Mouse (Mus musculus): ENCODE data around the gene Prpf31. TPM values are rescaled to one million over a fixed set of nuclear protein-coding genes. Genes with fewer than 3 reads are reported as not detected.
"Not testable (repeated sequence)": the region's sequence is repeated elsewhere in the genome, so short reads cannot be mapped to it uniquely, and the experiment has no call there.

Gene Prpf31
- polyA plus RNA-seq, 1 experiment, result 24.1 TPM

DNA sequence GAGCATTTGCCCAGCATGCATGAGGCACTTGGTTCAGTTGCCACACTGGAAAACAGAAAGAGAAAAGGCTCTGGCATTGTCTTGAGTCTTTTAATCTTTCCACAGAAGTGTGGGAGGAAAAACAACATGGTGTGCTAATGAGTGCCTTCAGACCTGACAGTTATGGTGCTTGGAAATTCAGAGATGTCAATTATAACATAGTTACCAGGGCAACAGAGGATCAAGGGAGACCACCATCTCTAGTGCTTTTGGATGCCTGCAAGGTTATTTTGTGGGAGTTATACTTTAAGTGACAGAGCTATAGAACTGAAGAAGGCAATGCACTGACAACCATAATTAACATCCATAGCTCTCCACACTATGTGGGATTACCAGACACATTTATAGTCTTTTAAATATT lies 35.9 kb upstream of the Prpf31 start:
- no peaks in the 10 kb centered on the region for H3K27me3 ChIP-seq (ENCODE audit: control insufficient read depth, insufficient read depth, low read length)
- H3K4me3 ChIP-seq (ENCODE audit: extremely low read depth, insufficient read depth, insufficient read length), result no peak overlapping the region
- no peak overlapping the region for H3K27ac ChIP-seq (ENCODE audit: insufficient read depth, low read length)
- DNase-seq (ENCODE audit: low read depth in 1 of 2, low spot score in 2 of 2), result no peak
- no peaks in the 10 kb centered on the region for H3K4me1 ChIP-seq (ENCODE audit: control insufficient read depth, insufficient read depth, insufficient read length)
- TF ChIP-seq CTCF (IDR thresholded peaks at IDR 0.05; ENCODE audit: extremely low read depth, insufficient read depth, insufficient read length, insufficient replicate concordance), result no peak
- no peak for TF ChIP-seq POLR2A (IDR thresholded peaks at IDR 0.05; ENCODE audit: low read depth, low read length)
- no peaks in the 10 kb centered on the region for H3K36me3 ChIP-seq (ENCODE audit: control insufficient read depth, insufficient read depth, low read length)

DNA sequence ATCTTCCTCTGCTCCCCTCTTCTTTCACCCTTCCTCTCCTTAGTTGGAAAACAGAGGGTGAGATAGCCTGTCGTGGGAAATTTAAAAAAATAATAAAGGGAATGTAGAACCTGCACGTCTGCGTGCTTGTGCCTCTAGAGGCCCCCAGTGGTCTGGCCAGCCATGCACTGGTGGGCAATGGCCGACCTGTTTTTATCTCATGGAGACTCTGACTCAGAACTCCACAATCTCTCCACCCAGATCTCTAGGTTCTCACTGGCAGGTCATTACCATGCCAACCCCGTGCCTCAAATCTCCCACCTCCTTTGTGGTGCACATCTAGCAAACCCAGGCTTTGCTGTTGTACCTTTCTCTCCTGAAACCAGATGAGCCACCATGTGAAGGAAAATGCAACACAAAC lies 35.1 kb upstream of the Prpf31 start:
- H3K4me3 ChIP-seq (ENCODE audit: extremely low read depth, insufficient read depth, insufficient read length), result peak overlapping the region; percentile 35; the same call in 1 of the 2 replicates

DNA sequence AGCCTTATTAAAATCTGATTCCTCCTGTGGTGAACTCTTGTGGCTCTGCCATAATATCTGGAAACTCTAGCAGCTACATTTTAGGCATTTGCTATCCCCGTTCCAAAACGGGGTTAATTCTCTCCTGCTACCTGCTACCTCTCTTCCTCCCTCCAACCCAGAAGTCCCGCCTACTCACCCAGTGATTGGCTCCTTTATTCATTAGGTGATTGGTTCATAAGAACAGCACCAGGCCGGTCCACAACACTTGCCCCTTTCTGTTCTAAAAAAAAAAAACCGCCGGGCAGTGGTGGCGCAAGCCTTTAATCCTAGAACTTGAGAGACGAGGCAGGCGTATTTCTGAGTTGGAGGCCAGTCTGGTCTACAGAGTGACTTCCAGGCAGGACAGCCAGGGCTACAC lies 34.6 kb upstream of the Prpf31 start:
- TF ChIP-seq POLR2A (IDR thresholded peaks at IDR 0.05; ENCODE audit: low read depth, low read length) (no peak), CTCF (IDR thresholded peaks at IDR 0.05; ENCODE audit: extremely low read depth, insufficient read depth, insufficient read length, insufficient replicate concordance) (no peak)
- DNase-seq (ENCODE audit: low read depth in 1 of 2, low spot score in 2 of 2), result peak; percentile 35 to 41
- Histone ChIP-seq H3K36me3 (ENCODE audit: control insufficient read depth, insufficient read depth, low read length) (no peaks in the 10 kb centered on the region), H3K27ac (ENCODE audit: insufficient read depth, low read length) (peak overlapping the region; percentile 29; the same call in 1 of the 2 replicates), H3K4me1 (ENCODE audit: control insufficient read depth, insufficient read depth, insufficient read length) (no peaks in the 10 kb centered on the region), H3K27me3 (ENCODE audit: control insufficient read depth, insufficient read depth, low read length) (no peaks in the 10 kb centered on the region), H3K4me3 (ENCODE audit: extremely low read depth, insufficient read depth, insufficient read length) (peak overlapping the region; percentile 47)
- 22% methylated on average over 9 of the region's 9 CpGs for WGBS

More for the DNA sequence above, 35.1 kb upstream of the Prpf31 start:
- H3K27ac ChIP-seq (ENCODE audit: insufficient read depth, low read length), result no peak overlapping the region
- no peaks in the 10 kb centered on the region for H3K27me3 ChIP-seq (ENCODE audit: control insufficient read depth, insufficient read depth, low read length)
- H3K4me1 ChIP-seq (ENCODE audit: control insufficient read depth, insufficient read depth, insufficient read length), result no peaks in the 10 kb centered on the region
- no peaks in the 10 kb centered on the region for H3K36me3 ChIP-seq (ENCODE audit: control insufficient read depth, insufficient read depth, low read length)
- TF ChIP-seq POLR2A (IDR thresholded peaks at IDR 0.05; ENCODE audit: low read depth, low read length), result no peak
- TF ChIP-seq CTCF (IDR thresholded peaks at IDR 0.05; ENCODE audit: extremely low read depth, insufficient read depth, insufficient read length, insufficient replicate concordance), result no peak
- no peak for DNase-seq (ENCODE audit: low read depth in 1 of 2, low spot score in 2 of 2)
- 11% methylated on average over 5 of the region's 5 CpGs for WGBS

DNA sequence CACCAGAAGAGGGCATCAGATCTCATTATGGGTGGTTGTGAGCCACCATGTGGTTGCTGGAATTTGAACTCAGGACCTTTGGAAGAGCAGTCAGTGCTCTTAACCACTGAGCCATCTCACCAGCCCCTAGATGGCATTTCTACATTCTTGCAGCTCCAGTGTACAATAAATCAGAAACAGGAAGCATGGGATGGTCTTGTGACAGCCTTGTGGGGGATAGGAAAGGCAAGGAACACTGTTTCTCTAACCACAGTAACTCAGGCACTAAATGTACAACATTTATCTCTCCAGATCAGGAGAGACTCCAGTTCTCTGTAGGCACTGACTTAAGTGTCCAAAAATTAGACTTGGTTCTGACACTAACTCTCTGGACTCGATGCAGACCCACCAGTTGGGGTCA lies 32.0 kb upstream of the Prpf31 start:
- WGBS, result 3% methylated on average over 1 of the region's 1 CpGs
- not testable (repeated sequence) for H3K36me3 ChIP-seq (ENCODE audit: control insufficient read depth, insufficient read depth, low read length); H3K27ac ChIP-seq (ENCODE audit: insufficient read depth, low read length); H3K27me3 ChIP-seq (ENCODE audit: control insufficient read depth, insufficient read depth, low read length); H3K4me1 ChIP-seq (ENCODE audit: control insufficient read depth, insufficient read depth, insufficient read length); H3K4me3 ChIP-seq (ENCODE audit: extremely low read depth, insufficient read depth, insufficient read length); DNase-seq (ENCODE audit: low read depth in 1 of 2, low spot score in 2 of 2)

DNA sequence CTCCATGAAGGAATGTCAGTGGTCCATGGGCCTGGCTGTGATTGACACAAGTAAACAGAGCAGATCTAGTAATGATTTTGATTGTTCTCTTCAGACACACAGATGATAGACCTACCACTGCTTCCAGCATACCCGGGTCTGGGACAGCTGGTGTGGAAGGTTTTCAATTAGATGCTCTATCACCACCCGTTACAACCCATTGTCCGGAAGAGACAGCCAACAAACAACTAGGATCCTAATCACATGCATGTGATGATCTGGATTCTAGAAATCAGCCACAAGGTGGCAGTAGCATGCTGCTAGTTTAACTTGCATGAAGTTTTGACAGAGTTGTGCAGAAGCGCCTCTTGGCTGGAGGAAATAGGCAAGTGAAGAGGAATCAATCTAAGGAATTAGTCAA lies 28.7 kb upstream of the Prpf31 start:
- peak; percentile 50 to 56 for DNase-seq (ENCODE audit: low read depth in 1 of 2, low spot score in 2 of 2)
- H3K4me1 ChIP-seq (ENCODE audit: control insufficient read depth, insufficient read depth, insufficient read length), result no peaks in the 10 kb centered on the region
- H3K4me3 ChIP-seq (ENCODE audit: extremely low read depth, insufficient read depth, insufficient read length), result no peak overlapping the region
- TF ChIP-seq POLR2A (IDR thresholded peaks at IDR 0.05; ENCODE audit: low read depth, low read length) (no peak), CTCF (IDR thresholded peaks at IDR 0.05; ENCODE audit: extremely low read depth, insufficient read depth, insufficient read length, insufficient replicate concordance) (peak; percentile 32; the same call in 1 of the 2 replicates)
- WGBS, result 7% methylated on average over 4 of the region's 4 CpGs
- H3K36me3 ChIP-seq (ENCODE audit: control insufficient read depth, insufficient read depth, low read length), result no peaks in the 10 kb centered on the region
- H3K27me3 ChIP-seq (ENCODE audit: control insufficient read depth, insufficient read depth, low read length), result no peaks in the 10 kb centered on the region
- H3K27ac ChIP-seq (ENCODE audit: insufficient read depth, low read length), result no peak overlapping the region

DNA sequence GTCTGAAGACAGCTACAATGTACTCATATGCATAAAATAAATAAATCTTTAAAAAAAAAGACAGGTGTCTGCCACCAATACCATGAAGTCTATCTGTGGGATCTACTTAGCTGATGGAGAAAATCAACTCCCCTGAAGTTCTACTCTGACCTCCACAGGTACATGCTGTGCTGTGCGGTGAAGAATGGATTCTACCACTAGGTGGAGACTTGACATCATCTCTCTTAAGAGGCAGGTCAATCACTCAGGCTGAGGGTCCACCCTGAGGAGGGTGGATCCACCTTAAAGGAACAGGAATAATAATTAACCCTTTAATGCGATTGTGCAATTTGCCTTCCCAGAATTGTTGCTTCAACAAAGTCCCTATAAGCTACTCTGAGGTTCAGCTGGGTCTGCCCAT lies 23.0 kb upstream of the Prpf31 start:
- Histone ChIP-seq H3K4me1 (ENCODE audit: control insufficient read depth, insufficient read depth, insufficient read length) (no peaks in the 10 kb centered on the region), H3K27me3 (ENCODE audit: control insufficient read depth, insufficient read depth, low read length) (no peaks in the 10 kb centered on the region), H3K27ac (ENCODE audit: insufficient read depth, low read length) (no peak overlapping the region), H3K36me3 (ENCODE audit: control insufficient read depth, insufficient read depth, low read length) (no peaks in the 10 kb centered on the region), H3K4me3 (ENCODE audit: extremely low read depth, insufficient read depth, insufficient read length) (no peak overlapping the region)
- TF ChIP-seq CTCF (IDR thresholded peaks at IDR 0.05; ENCODE audit: extremely low read depth, insufficient read depth, insufficient read length, insufficient replicate concordance) (peak; percentile 30; the same call in 1 of the 2 replicates), POLR2A (IDR thresholded peaks at IDR 0.05; ENCODE audit: low read depth, low read length) (no peak)
- WGBS, result 19% methylated on average over 2 of the region's 2 CpGs
- no peak for DNase-seq (ENCODE audit: low read depth in 1 of 2, low spot score in 2 of 2)

DNA sequence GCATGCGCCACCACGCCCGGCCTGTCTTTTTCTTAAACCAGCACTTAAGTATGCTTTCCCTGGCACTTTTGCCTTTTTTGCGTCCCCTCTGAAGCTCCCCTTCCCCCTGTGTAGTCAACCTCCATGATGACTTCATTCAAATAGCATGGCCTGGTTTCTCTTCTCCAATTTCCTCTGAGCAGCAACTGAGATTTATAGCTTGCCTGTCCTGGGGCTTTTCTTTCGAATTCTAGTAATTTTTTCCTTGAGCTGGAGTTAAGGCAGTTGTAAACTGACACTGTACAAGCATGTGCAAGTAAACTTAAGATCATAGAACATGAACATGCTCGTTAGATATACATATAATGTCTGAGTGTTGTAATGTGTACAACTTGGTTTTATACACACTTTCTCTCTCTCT lies 22.4 kb upstream of the Prpf31 start:
- no peaks in the 10 kb centered on the region for H3K4me1 ChIP-seq (ENCODE audit: control insufficient read depth, insufficient read depth, insufficient read length)
- no peak for TF ChIP-seq POLR2A (IDR thresholded peaks at IDR 0.05; ENCODE audit: low read depth, low read length)
- no peak for TF ChIP-seq CTCF (IDR thresholded peaks at IDR 0.05; ENCODE audit: extremely low read depth, insufficient read depth, insufficient read length, insufficient replicate concordance)
- no peaks in the 10 kb centered on the region for H3K27me3 ChIP-seq (ENCODE audit: control insufficient read depth, insufficient read depth, low read length)
- H3K4me3 ChIP-seq (ENCODE audit: extremely low read depth, insufficient read depth, insufficient read length), result no peak overlapping the region
- no peak overlapping the region for H3K27ac ChIP-seq (ENCODE audit: insufficient read depth, low read length)
- DNase-seq (ENCODE audit: low read depth in 1 of 2, low spot score in 2 of 2), result no peak
- WGBS, result 81% methylated on average over 6 of the region's 6 CpGs
- no peaks in the 10 kb centered on the region for H3K36me3 ChIP-seq (ENCODE audit: control insufficient read depth, insufficient read depth, low read length)
